Mouse (Mus musculus): ENCODE measurements around the gene Cyb5rl.

The Cyb5rl gene

DNA sequence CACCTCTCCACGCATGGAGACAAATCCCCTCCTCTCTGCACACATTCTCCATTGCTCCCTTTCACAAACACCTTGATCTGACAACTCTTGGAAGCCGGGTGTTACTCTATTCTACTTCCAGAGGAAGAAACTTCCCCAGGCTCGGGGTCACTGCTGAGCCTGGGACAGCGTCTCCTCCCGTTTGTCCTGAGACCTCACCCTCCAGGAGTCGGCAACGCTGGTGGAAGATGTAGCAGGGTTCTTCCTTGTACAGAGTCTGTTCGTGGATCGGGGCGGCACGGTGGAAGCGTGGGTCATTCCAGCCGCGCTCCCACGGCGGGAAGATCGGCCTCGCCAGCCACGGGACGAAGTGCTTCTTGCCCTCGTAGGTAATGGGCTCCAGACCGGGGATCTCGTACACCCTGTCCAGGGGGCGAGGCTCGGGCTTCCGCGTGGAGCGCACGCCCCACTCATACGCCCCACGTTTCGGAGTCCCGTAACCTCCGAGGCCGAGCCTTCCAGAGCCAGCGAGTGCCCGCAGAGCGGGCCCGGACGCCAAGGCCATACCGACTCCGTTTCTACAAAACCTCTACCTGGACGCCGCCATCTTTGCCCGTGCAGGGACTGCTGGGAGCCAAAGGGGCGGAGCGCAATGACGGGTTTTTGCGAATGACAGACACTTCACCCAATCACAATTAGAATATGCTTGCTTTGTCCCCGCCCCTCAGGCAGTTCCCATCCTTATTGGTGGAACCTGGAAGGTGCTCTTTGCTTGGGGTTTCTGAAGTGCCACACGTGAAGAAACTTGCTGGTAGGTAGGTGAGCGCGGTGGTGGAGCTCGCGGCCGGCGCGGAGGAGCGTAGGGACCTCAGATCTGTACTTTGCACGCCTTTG lies at the start of gene Cyb5rl, which contains the start of gene Mrpl37:
Gene Cyb5rl (plus strand): TSS at position 737 of the 873 bp plus-strand sequence.
Gene Mrpl37 (minus strand): TSS at position 617 of the 873 bp plus-strand sequence.
- peak; percentile 96 for DNase-seq (ENCODE audit: low spot score)

DNA sequence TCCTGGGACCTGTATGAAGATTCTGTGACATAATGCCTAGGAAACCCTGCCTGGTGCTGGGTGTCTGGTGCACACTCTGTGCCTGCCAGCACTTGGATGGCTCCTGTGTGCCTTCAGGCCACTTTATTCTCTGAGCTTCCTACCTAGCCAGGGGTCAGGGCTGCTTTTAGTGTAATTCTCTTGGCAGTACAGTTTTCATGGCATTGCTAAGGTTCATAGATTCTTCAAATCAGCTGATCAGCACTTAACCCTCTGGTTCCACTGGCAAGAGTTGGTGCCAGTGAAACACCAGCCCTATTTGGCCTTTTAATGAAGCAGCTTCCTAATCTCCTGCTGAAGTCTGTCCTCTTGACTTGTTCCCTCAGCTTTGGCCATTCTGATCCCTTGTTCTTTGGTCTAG lies 49.5 kb upstream of the Cyb5rl start:
- DNase-seq (ENCODE audit: low spot score): no peak

GRCm38 (mm10) chr4:107018521-107018920 lies 48.3 kb upstream of the Cyb5rl start:
- no peak for DNase-seq (ENCODE audit: low spot score)

DNA sequence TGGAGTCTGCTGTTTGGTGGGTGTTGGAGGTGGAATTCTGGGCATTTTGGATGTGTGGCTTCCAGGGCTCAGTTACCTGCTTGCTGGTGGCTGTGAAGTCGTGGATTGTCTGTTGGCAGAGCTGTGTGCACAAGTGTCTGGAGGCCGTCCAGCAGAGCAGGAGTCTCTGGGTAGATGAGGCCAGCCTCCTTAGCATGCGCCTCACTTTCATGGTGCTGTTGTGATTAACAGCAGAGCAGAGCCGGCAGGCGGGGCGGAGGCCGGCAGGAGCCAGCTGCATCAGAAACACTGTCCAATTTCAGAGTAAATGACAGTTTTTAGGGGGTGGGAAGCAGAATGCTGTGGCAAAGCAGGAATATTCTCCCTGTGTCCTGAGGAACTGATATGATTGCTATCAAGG lies 47.8 kb upstream of the Cyb5rl start:
- DNase-seq (ENCODE audit: low spot score): no peak

DNA sequence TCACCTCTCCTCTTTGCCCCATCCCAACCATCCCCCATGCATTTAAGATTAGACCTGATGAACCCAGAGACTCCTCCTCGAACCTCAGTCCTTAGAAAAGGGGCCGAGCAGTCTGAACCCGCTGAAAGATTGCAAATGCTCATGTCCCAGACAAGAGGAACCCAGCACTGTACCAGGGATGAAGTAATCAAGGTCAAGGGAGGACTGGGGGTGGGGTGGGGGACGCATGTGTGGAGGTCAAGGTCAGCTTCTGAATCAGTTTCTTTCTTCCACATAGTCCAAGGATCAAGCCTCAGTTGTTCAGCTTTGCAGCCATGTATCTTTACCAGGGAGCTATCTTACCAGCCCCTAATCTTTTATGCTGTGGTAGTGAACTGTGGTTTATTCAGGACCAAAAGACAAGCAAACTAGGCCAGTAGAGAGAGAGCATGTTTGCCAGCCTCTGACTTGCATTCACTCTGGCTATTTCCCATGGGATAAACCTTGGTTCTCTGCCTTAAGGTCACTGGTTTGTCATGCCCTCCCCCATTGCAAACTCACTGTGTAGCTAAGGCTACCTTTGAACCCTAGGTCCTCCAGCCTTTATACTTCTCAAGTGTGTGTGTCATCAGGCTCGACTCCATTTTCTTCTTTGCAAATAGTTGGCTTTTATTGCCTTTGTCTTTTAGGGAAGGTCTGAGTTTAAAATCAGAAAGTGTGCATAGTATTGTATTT lies 46.3 kb upstream of the Cyb5rl start:
- peak; percentile 60 for DNase-seq (ENCODE audit: low spot score)

DNA sequence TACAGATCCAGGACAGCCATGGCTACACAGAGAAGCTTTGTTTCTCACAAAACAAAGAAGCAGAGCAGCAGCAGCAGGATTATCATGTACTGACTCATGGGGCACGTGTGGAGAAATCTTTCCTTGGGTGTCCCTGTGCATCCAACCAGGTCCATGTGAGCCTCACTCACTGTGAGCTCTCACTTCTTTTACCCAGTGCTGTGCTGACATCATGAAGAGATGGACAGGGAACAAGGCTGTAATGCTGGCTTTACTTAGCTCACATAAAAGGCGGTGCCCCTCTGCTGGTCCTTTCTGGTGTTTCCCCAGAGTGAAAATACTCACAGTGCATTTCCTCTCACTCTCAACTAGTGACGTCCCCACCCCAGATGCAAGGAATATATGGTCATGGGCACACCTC lies 45.3 kb upstream of the Cyb5rl start:
- no peak for DNase-seq (ENCODE audit: low spot score)

DNA sequence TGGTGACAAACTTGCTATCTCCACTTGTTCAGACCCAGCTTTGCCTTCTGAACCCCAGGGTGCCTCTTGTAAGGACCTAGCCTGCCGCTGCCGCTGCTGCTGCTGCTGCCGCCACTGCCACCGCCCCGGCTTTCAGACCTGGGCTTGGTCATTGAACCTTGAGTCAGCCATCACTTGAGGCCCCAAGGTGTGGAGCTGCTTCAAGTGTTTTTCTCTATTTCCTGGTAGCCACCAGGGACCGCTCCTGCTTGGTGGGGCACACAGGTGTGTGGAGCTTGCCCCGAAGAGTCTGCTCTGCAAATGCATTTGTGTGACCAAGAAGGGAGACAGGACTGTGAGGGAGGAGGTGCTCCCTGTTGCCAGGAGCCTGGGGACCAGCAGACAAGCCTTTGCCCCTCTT lies 41.9 kb upstream of the Cyb5rl start:
- DNase-seq (ENCODE audit: low spot score): no peak

GRCm38 (mm10) chr4:107025369-107025768 lies 41.4 kb upstream of the Cyb5rl start:
- no peak for DNase-seq (ENCODE audit: low spot score)

DNA sequence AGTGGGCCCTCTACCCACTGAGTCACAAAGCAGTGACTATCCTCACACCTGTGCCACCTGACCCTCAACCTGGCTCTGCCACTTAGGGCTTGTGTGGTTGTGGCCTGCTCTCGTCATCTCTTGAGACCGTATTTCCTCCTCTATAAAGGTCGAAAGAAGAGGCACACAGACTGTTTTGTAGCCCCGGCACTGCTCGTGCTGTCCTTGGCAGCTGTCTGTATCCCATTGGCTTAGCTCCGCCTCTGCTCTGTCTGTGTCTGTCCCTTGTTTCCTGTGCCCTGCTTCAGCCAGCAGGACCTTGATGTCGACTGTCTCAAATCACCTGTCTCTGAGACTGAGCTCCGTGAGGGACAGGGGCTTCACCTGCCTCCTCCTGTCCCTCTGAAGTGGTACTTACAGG lies 40.3 kb upstream of the Cyb5rl start:
- DNase-seq (ENCODE audit: low spot score): no peak

DNA sequence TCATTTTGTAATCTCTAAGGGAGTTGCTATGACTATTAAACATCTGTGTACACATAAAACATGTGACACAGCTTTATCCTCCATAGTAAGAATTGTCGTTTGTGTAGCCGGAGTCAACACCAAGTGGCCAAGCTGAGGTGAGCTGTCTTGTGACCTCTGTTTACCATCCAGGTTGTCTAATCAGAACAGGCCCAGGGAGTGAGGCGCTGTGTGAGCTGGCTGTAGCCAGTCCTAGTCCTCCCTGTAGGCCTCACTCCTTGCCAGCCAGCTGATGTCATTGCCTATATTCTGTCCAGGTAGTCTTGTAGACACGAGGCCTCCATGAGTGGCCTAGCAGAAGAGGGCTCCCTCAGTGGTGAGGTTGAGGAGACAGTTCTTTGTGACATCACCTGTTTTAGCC lies 31.1 kb upstream of the Cyb5rl start:
- peak; percentile 62 for DNase-seq (ENCODE audit: low spot score)

DNA sequence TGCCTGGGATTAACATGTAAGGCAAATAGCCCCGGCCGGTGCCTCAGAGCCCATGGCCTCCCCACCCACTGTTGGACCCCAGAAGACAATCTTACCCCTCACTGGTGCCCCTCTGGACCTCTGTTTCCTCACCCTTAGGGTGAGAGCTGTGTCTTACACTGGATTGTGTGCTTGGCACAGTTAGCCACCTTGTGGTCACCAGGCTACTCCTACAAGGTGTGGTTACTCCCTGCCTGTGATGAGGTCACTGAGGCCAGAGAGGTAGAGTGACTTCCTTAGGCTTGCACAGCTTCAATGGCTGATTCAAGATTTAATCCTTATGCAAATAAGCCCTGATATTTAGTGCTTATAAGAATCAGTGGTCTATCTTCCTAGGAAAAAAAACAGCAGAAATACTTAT lies 29.8 kb upstream of the Cyb5rl start:
- no peak for DNase-seq (ENCODE audit: low spot score)

DNA sequence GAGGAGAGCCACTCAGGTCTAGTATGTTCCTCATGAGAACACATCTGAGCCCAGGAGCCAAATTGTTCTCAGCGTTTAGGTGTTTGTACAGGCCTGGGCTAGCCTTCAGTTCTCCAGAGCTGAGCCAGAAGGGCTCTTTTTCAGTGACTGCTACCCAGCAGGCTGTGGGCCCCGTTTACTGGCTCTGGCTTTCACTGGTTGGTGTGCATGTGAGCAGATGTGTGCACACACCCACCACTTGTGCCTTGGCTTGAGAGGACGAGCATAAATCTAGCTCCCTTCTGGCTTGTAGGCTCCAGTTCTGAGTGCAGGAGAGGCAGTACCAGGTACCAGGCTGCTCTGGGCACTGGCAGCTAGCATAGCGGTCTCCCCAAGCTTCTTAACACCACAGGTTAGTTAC lies 28.5 kb upstream of the Cyb5rl start:
- no peak for DNase-seq (ENCODE audit: low spot score)

DNA sequence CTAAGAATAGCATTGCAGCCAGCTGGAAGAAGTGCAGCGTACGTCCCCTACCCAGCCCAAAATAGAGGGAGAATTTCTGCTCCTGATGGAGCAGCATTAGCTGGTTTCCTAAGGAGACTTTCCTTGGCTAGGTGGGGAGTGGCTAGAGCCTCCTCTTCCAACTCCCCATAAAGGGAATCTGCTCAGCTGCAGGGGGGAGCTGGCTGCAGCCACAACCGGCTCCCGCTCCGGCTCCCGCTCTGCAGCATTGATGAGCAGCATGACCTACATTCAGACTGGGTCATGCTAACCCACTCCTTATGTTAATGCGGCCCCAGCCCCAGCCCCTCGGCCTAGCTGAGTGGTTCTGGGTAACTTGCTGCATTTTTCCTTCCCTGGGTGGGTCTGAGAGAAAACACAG lies 27.5 kb upstream of the Cyb5rl start:
- no peak for DNase-seq (ENCODE audit: low spot score)

DNA sequence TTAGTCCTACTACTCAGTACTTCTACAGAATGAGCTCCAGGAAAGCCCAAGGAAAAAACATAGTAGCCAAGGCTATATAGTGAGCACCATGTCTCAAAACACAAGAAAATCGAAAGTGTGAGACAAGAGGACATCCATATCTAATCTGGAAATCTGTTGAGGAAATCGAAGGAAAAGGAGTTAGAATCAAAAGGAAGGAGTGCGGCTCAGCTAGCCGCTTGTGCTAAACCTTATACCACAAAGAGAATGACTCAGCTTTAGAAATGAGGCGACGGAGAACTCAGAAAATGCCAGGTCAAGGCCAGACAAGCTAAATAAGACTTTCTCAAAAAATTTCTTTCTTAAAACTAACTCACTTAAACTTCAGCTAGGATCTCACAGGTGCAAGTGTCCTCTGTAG lies 24.5 kb upstream of the Cyb5rl start:
- DNase-seq (ENCODE audit: low spot score): no peak

DNA sequence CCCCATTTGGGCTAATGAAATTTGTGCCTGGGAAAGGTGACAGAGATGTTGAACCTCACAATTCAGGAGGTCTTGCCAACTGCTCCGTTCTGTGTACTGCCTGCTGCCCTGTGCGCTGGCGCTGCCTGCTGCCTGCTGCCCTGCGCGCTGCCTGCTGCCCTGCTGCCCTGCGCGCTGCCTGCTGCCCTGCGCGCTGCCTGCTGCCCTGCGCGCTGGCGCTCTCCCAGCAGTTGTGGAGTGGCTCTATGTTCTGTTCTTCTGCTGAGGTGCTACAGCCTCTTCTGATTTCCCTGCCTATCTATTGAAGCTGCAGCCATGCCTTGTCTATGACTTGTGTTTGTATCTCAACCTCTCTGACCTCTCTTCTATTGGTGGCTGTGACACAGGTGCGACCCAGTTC lies 21.6 kb upstream of the Cyb5rl start:
- DNase-seq (ENCODE audit: low spot score): no peak

DNA sequence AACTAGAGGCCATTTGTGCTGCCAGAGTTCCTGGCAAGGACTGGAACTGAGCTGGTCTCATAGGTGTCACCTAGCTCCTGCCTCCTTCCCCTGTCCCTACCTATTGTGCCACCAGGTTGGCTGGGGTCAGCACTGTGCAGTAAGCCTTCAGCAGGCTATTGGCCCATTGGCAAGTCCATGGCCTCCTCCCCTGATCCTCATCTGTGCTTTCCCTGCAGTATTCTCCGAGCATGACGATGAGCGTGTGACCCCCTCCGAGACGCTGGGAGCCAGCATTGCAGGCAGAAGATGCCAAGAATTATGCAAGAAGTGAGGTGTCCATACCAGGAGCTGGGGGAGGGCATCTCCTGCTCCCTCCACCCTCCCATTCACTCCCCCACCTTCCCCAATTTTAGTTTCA lies 19.0 kb upstream of the Cyb5rl start:
- no peak for DNase-seq (ENCODE audit: low spot score)

GRCm38 (mm10) chr4:107048568-107049162 lies 18.1 kb upstream of the Cyb5rl start:
- DNase-seq (ENCODE audit: low spot score): no peak

GRCm38 (mm10) chr4:107051889-107052288 lies 14.9 kb upstream of the Cyb5rl start:
- no peak for DNase-seq (ENCODE audit: low spot score)

- no peak for DNase-seq (ENCODE audit: low spot score)
Observed at GRCm38 (mm10) chr4:107052962-107053553, 13.7 kb upstream of the Cyb5rl start.

GRCm38 (mm10) chr4:107056088-107056487 lies 10.7 kb upstream of the Cyb5rl start:
- no peak for DNase-seq (ENCODE audit: low spot score)

GRCm38 (mm10) chr4:107058346-107058745 lies 8.4 kb upstream of the Cyb5rl start:
- DNase-seq (ENCODE audit: low spot score): no peak

- no peak for DNase-seq (ENCODE audit: low spot score)
Observed at GRCm38 (mm10) chr4:107058781-107059180, 8.0 kb upstream of the Cyb5rl start.

GRCm38 (mm10) chr4:107061560-107061959 lies 5.2 kb upstream of the Cyb5rl start:
- no peak for DNase-seq (ENCODE audit: low spot score)

Measured in yolk sac, embryonic 10.5 days (tissue).